Mouse (Mus musculus) myocyte (in vitro differentiated cells): ENCODE data around the gene Fgf5. TPM values are rescaled to one million over a fixed set of nuclear protein-coding genes. Genes with fewer than 3 reads are reported as not detected.
A peak's percentile ranks its signal among the peaks of the same experiment; 100 is the strongest.

Experiments
- H3K27me3 ChIP-seq: one replicate; pipeline ENCODE4 v1.6.1; 2011; ENCODE audit not compliant: control insufficient read depth, insufficient read depth, insufficient read length
- H3K36me3 ChIP-seq: one replicate; pipeline ENCODE4 v1.6.1; 2011; ENCODE audit not compliant: control insufficient read depth, insufficient read depth
- H3K4me2 ChIP-seq: one replicate; pipeline ENCODE4 v1.6.1; 2011; ENCODE audit warnings: low read depth, control low read depth
- H3K4me3 ChIP-seq: one replicate; pipeline ENCODE4 v1.5.1; 2011; ENCODE audit warnings: mild to moderate bottlenecking, control low read depth, moderate library complexity
- H3K79me2 ChIP-seq: one replicate; pipeline ENCODE4 v1.6.1; 2011; ENCODE audit not compliant: control insufficient read depth, insufficient read depth
- H3ac ChIP-seq: one replicate; pipeline ENCODE4 v1.6.1; 2011; ENCODE audit not compliant: control insufficient read depth, insufficient read length
- CEBPB ChIP-seq: IDR thresholded peaks from 2 replicates; pipeline ENCODE4 v1.6.1; 2011; ENCODE audit warnings: mild to moderate bottlenecking, moderate library complexity; ENCODE audit not compliant: poor library complexity, insufficient read depth, severe bottlenecking
- E2F4 ChIP-seq: IDR thresholded peaks from one replicate; pipeline ENCODE4 v1.6.1; 2011; ENCODE audit warnings: mild to moderate bottlenecking, control low read depth, moderate library complexity; ENCODE audit not compliant: insufficient read depth
- MAX ChIP-seq: IDR thresholded peaks from one replicate; pipeline ENCODE4 v1.6.1; 2011; ENCODE audit warnings: low read depth, mild to moderate bottlenecking, control low read depth
- MYOD1 ChIP-seq, 3 experiments: IDR thresholded peaks; one replicate each; pipeline ENCODE4 v1.6.1; 2011; ENCODE audit warnings: control low read depth in 2 of 3, low read depth in 2 of 3, mild to moderate bottlenecking in 2 of 3, moderate library complexity in 1 of 3; ENCODE audit not compliant: insufficient read length in 2 of 3, control insufficient read depth in 1 of 3
- MYOG ChIP-seq, 3 experiments: IDR thresholded peaks; one replicate each; pipeline ENCODE4 v1.6.1; 2011; ENCODE audit warnings: control low read depth in 2 of 3, low read depth in 2 of 3, mild to moderate bottlenecking in 2 of 3; ENCODE audit not compliant: insufficient read length in 2 of 3, control insufficient read depth in 1 of 3, insufficient read depth in 1 of 3
- POLR2A ChIP-seq: IDR thresholded peaks from one replicate; pipeline ENCODE4 v1.6.1; 2011; ENCODE audit warnings: low read depth, mild to moderate bottlenecking, control low read depth, moderate library complexity; ENCODE audit not compliant: insufficient read length
- POLR2AphosphoS2 ChIP-seq: IDR thresholded peaks from one replicate; pipeline ENCODE4 v1.6.1; 2011; ENCODE audit warnings: low read depth, control low read depth; ENCODE audit not compliant: insufficient read length
- REST ChIP-seq: IDR thresholded peaks from one replicate; pipeline ENCODE4 v1.6.1; 2011; ENCODE audit warnings: mild to moderate bottlenecking, control low read depth, moderate library complexity; ENCODE audit not compliant: insufficient read depth, insufficient read length
- SRF ChIP-seq: IDR thresholded peaks from one replicate; pipeline ENCODE4 v1.6.1; 2011; ENCODE audit warnings: low read depth; ENCODE audit not compliant: control insufficient read depth, insufficient read length
- TCF12 ChIP-seq: IDR thresholded peaks from one replicate; pipeline ENCODE4 v1.6.1; 2011; ENCODE audit warnings: mild to moderate bottlenecking, control low read depth; ENCODE audit not compliant: poor library complexity, insufficient read depth, severe bottlenecking
- TCF3 ChIP-seq: IDR thresholded peaks from one replicate; pipeline ENCODE4 v1.6.1; 2011; ENCODE audit warnings: low read depth, control low read depth; ENCODE audit not compliant: insufficient read length
- USF1 ChIP-seq: IDR thresholded peaks from one replicate; pipeline ENCODE4 v1.6.1; 2011; ENCODE audit warnings: low read depth, mild to moderate bottlenecking, control low read depth, moderate library complexity
- polyA plus RNA-seq: library from polyadenylated mRNA; unstranded; fragments of >200 nt; fragmentation: generic; extraction: Trizol; gene quantifications from one replicate; pipeline ENCODE4 v1.2.1, GENCODE M21; 2012; ENCODE audit warnings: missing spikeins

Fgf5 gene
- polyA plus RNA-seq, 1 experiment = 0.40 TPM

DNA sequence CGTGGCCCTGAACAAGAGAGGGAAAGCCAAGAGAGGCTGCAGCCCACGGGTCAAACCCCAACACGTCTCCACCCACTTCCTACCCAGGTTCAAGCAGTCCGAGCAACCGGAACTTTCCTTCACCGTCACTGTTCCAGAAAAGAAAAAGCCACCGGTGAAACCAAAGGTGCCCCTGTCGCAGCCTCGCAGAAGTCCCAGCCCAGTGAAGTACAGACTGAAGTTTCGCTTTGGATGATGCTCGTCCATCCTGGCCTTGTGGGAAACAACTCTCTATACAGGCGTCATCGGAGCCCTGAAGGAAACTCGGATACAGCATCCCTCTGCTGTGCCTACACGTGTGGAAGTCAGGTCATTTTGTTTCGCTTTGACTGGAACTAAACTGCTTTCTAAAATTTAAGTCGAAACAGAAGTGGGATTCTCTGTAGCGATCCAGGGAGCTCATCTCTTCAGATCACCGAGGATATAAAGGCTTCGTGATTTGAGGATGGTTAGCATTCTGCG, 21.4 kb downstream of the Fgf5 start:
- Histone ChIP-seq H3K4me2 (no peak overlapping the region), H3K4me3 (no peak overlapping the region), H3ac (no peak overlapping the region), H3K36me3 (no peaks in the 10 kb centered on the region), H3K27me3 (no peaks in the 10 kb centered on the region), H3K79me2 (no peaks in the 10 kb centered on the region)
- TF ChIP-seq MYOD1 (IDR thresholded peaks at IDR 0.05; ENCODE audit: control insufficient read depth in 1 of 3, insufficient read length in 2 of 3, low read depth in 2 of 3) (no peak), TCF3 (no peak), POLR2AphosphoS2 (no peak), POLR2A (no peak), SRF (no peak), MYOG (IDR thresholded peaks at IDR 0.05; ENCODE audit: control insufficient read depth in 1 of 3, insufficient read depth in 1 of 3, insufficient read length in 2 of 3, low read depth in 2 of 3) (no peak), REST (no peak), TCF12 (no peak), USF1 (no peak)

DNA sequence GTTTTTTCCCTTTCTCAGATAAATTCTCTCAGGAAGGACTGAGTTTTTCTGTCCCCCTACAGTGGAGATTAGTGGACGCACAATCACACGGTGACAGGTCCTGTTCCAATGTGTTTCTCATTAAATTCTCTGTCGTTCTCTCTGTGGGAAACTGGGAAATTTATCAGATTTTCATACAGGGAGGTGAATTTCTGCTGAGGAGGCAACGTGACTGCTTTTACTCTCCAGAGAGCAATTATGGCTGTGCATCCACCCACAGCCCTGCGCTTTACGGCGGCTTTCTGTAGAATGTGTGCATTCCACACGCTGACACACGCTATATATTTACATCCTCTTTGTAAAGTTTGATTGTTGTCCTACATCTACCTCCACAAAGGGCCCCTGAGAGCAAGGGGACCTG, 28.0 kb downstream of the Fgf5 start:
- H3K79me2 ChIP-seq = no peaks in the 10 kb centered on the region
- no peaks in the 10 kb centered on the region for H3K36me3 ChIP-seq
- no peak for TF ChIP-seq MYOD1 (IDR thresholded peaks at IDR 0.05; ENCODE audit: control insufficient read depth in 1 of 3, insufficient read length in 2 of 3, low read depth in 2 of 3)
- no peak for TF ChIP-seq E2F4
- TF ChIP-seq MAX = no peak
- TF ChIP-seq SRF = no peak
- H3K4me2 ChIP-seq = no peak overlapping the region
- H3K27me3 ChIP-seq = no peaks in the 10 kb centered on the region
- no peak overlapping the region for H3K4me3 ChIP-seq
- H3ac ChIP-seq = no peak overlapping the region

DNA sequence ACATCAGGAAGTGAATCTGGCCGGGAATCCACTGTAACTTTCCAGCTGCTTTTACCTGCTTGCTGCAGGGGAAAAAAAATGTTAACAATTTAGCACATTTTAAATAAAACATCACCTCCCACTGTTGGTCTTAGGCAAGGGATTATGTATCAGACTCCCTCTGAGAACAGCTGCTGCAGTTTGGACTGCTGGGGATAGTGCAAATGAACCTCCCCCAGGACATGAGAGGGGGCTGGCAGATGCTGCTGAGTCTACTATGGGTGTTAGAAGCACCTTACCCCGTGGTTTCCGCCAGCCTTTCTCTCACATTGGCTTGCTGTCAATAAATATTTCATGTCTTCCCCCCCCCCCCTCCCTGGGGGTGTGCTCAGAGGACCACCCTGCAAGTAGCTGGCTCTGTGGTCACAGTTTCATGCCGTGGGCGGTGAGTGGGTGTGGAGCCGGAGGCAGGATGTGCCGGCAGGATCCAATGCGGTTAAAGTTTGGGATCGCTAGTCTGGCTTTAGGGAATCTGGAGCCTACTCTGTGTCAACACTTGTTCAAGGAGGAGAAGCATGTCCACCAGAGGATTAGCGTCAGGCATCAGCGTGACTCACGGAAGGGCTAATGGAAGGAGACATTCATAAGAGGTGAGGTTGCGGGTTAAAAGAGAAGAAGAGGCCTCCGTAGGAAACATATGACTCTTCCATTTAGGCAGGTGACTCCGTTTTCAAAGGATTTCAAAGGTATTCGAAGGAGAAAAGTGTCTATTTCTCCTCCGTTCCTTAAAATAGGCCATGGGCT, 29.9 kb downstream of the Fgf5 start:
- peak overlapping the region; percentile 67 for H3K4me2 ChIP-seq
- H3K4me3 ChIP-seq = no peak overlapping the region
- no peaks in the 10 kb centered on the region for H3K79me2 ChIP-seq
- no peaks in the 10 kb centered on the region for H3K36me3 ChIP-seq
- peak; percentile 31 for TF ChIP-seq TCF12
- peak; percentile 35 to 71 (median 70) for TF ChIP-seq MYOG (IDR thresholded peaks at IDR 0.05; ENCODE audit: control insufficient read depth in 1 of 3, insufficient read depth in 1 of 3, insufficient read length in 2 of 3, low read depth in 2 of 3)
- TF ChIP-seq POLR2AphosphoS2 = no peak
- TF ChIP-seq MYOD1 (IDR thresholded peaks at IDR 0.05; ENCODE audit: control insufficient read depth in 1 of 3, insufficient read length in 2 of 3, low read depth in 2 of 3) = peak in 2 of 3 experiments; percentile 70 to 80
- H3K27me3 ChIP-seq = no peaks in the 10 kb centered on the region
- no peak overlapping the region for H3ac ChIP-seq

DNA sequence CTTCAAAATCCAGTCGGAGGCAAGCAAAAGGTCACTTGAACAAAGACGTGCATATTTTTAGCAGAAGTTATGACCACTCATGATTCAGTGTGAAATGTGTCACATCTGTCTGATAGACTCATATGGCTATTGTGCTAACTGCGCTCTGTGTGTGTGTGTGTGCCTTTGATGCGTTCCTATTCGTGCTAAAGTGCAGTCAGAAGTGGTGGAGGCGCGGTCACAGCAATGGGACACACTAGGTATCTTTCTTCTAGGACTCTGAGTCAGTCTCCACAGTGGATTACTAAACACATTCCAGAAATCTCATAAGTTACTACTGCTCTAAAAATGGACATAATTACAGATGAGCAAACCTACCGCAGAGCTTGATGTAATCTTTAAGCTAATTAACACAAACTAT, 36.7 kb downstream of the Fgf5 start:
- no peak overlapping the region for H3ac ChIP-seq
- no peaks in the 10 kb centered on the region for H3K79me2 ChIP-seq
- TF ChIP-seq MAX (no peak), E2F4 (no peak), REST (no peak), SRF (no peak), USF1 (no peak), POLR2AphosphoS2 (no peak)

DNA sequence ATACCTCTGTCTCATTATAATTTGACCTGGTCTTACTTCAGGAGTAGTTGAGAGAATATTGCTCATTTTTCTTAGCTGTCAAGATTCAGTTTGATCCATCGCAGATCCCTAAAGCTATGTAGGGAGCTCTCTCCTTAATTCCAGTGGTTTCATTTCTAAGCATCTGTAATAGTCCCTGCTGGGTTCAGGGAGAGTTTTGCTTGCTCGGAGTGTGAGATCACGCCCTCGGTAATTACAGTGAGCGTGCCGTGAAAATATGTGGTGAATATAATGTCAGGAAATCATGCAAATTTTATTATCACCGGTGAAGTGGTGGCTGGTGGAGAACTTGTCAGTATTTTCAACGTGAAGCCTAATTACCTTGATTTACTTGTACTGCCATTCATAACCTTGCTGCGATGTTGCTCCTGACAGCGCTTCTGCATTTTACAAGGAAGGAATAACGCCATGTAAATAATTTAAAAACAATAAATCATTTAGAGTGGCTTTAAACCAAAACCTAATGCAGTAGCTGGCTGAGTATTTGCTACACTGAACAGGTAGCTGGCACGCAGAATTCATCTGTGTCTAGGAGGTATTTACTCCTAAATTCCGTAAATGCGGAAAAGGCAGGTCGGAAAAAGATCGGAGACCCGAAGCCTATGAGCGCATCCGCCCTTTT, 38.5 kb downstream of the Fgf5 start:
- TF ChIP-seq POLR2A (no peak), MYOD1 (IDR thresholded peaks at IDR 0.05; ENCODE audit: control insufficient read depth in 1 of 3, insufficient read length in 2 of 3, low read depth in 2 of 3) (no peak), E2F4 (no peak), CEBPB (no peak), USF1 (no peak), TCF3 (no peak)
- no peaks in the 10 kb centered on the region for H3K27me3 ChIP-seq
- H3ac ChIP-seq = no peak overlapping the region
- no peak overlapping the region for H3K4me3 ChIP-seq
- no peak overlapping the region for H3K4me2 ChIP-seq
- H3K36me3 ChIP-seq = no peaks in the 10 kb centered on the region
- H3K79me2 ChIP-seq = no peaks in the 10 kb centered on the region

More for the DNA sequence above, 36.7 kb downstream of the Fgf5 start:
- H3K4me3 ChIP-seq = no peak overlapping the region
- H3K27me3 ChIP-seq = no peaks in the 10 kb centered on the region
- no peaks in the 10 kb centered on the region for H3K36me3 ChIP-seq
- peak overlapping the region; percentile 48 for H3K4me2 ChIP-seq
